Mouse (Mus musculus): ENCODE data around the gene Adgrg2. TPM values are rescaled to one million over a fixed set of nuclear protein-coding genes. Genes with fewer than 3 reads are reported as not detected.
A peak's percentile ranks its signal among the peaks of the same experiment; 100 is the strongest.

Adgrg2 gene
- not detected for polyA plus RNA-seq (2017; shearing (Covaris generic))

DNA sequence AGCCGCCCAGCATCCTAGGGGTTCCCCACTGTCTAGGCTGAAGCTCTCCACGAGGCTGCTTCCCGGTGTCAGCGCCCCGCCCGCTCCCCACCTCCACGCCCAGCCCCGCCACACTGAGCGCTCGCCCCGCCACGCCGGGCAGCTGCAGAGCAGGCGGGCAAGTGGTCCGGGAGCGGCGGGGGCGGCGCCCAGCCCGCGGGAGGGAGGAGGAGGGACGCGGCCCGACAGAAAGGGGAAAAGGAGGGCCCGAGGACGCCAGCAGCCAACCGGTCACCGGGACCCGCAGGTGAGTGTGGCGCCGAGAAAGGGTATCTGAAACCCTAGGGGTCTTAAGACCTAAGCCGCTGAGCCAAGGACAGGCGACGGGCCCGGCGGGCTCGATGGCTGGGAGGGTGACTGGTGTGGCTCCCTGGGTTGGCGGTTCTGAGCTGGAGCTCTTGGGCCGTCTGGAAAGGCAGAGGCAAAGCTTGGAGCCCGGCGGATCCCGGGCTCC, at the start of gene Adgrg2:
Gene Adgrg2, plus strand, starts transcription at position 227 of the 493 bp plus-strand sequence.
- no peak for ATAC-seq

DNA sequence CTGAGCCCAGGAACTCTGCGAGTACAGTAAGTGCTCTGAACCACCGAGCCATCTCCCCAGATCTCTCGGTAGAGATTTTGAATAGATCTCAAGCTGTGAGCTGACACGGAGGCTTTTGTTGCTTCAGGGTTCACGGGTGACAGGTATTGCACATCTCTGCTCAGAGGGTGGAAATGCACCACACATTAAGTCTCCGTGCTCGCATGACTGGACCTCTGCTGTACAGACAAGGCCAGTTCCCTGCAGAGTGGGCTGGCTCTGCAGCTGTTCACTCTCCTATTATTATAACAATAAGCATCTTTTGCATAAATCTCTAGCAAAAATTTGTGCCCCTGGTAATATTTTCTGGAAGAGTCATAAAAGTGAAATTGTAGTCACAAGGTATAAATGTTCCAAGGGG, 39.5 kb upstream of the Adgrg2 start:
- ATAC-seq = no peak

DNA sequence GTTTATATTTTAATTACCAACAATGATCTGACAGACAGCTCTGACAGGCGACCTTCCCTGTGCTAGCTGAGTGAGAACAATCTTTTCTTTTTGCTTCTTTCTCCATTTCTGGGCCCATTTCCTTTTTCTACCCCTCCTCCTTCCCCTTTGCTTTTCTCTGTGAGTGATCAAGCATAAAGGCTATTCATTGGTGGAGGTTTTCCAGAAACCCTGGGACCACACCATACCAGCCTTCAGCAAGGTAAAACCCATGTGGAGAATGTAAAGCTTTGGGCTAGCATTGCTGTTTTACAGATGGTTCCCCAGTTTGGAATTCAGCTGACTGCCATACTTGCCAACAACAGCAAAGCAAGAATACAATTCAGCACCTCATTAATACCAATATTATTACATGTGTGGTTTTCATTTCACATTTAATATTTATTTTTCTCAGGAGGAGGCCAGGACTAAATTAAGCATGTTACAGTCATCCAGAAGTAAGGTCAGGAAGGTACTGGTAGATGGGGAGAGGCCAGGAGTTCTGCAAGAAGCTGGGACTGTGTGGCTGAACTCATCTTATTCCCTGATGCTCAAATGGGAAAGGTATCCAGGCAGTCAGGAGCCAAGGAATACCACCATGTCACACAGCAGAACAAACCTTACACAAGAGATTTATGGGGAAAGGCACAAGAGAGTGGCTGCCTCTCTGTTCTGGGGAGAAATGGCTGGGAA, 38.4 kb upstream of the Adgrg2 start:
- no peak for ATAC-seq

DNA sequence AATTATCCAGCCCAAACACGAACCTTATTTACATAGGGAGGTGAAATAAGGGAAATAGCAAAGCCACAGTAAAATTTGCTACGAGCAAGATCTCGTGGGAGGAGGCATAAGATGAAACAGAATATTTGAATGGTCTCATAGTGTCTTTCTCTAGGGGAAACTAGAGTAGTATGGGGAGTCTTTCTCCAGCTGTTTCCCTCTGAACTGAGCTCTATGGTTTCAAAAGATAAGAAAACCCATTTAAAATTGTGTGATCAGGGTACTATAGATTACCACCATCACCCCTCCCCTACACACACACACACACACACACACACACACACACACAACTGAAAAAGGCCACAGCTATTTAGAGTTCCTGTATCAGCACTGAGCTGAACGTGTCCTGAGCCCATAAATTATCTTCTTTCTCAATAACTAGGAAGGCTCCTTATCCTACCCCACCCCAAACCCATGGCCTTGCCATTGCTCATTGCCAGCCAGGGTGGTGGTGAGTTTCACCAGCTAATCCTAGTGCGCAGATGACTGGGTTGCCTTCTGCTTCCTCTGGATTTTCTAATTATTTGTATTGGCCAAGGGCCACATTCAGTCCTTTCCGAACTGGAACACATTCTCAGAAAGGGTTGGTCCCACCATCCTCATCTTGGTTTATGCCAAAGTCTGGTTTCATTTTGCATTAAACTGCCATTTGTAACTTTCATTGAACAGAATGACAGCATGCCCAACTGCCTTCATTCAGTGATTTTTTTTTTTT, 5.6 kb upstream of the Adgrg2 start:
- ATAC-seq = no peak

DNA sequence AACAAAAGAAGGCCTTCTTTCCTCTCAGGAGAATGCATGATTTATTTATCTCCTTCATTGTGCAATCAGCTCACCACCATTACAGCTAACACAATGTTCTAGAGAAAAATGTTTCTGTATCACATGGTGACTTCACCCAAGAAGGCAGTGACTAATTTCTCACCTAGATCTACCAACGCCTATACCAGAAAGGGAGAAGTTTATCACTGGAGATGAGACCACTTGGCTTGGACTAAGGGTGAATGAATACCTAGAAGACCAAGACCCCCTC, 5.1 kb upstream of the Adgrg2 start:
- ATAC-seq = no peak

DNA sequence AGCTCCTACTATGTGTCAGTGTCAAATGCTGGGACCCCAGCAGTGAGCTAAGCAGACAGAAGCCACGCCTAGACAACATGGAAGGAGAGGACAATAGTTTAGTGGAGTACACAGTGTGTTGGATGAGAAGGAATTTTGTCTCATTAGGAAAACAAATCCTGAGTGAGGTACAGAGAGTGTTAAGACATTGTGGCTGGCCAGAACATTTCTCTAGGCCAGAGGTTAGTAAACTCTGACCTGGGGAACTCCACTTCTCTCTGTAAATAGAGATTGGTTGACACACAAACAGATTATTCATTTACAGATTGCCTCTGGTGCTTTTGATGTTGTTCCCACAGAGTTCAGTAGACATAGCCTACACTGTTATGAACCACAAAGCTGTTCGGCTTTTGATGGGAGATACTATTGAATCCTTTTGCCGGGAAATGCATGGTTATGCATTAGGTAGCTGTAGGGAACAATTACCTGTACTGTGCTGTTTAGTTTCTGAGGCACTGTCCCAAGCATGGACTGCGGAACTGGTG, 22.5 kb downstream of the Adgrg2 start:
- no peak for ATAC-seq

DNA sequence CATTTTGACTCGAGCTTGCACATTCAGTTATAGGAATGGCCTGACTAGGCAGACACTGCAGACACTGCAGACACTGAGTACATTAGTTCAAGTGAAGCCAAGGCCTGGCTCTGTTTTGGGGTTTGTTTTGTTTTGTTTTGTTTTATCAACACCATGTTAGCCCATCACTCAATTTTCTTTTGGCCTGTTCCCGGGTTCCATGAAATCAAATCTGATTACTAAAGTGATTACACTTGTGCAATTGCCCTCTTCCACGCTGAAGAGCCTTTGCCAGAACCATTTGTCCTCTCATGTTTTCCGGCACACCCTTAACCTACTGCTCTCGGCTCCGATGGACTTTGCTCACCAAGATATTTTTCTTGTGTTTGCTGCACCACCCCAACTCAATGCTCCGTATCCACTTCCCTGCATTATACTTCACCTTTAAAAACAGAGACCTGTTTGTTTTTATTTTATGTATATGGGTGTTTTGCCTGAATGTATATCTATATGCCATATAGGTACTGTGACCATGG, 23.4 kb downstream of the Adgrg2 start:
- no peak for ATAC-seq

DNA sequence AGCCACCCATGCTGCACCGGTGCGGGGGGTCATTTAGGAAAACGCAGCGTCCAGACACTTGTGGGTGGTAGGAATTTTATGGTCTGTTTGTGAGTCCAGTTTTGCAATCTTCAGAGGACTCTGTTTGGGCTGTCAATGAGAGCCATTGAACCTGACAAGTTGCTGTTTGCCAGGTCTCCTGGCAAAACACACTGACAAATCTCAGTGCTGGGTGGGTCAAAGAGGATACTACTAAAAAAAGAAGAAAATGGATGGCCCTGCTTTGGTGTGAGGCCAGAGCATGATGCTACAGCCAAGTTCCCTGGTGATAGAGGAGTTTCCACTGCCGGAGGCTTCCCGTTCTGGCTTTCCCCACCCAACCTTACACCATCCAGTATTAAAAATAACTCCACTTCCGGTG, 27.9 kb downstream of the Adgrg2 start:
- ATAC-seq = no peak

DNA sequence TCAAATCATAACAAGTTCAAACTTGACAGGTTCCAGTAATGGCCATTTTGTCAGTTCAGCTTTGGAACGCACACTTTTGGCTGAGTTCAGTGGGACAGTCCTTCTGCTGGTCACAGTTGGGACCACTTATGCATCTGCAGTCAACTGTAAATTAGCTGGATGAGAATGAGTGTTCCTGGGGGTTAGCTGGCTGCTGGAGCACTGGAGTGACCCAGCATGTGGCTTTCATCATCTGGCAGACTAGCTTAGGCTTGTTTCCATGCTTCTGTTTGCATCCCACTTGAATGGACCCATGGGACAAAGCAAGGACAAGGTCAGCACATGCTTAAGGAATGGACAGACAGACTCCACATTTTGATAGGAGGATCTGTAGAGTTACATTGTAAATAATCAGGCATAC, 33.2 kb downstream of the Adgrg2 start:
- ATAC-seq = no peak

DNA sequence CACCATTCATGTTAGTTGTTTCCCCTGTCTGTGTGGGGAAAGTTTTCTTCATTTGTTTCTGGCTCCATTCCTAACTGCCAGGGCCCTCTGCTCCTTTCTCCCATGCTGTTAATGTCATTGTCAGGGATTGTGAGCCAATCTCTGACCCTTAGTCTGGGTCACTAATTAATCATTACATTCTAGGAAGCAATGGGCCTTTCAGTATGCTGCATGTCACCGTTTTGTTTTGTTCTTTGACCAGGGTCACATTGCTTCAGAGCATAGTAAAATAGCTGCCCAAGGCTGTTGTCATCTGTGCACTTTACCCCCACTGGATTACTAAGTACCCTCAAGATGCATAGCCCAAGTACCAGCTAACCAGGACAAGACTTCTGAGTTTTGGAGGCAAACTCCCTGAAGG, 36.0 kb downstream of the Adgrg2 start:
- ATAC-seq = no peak

DNA sequence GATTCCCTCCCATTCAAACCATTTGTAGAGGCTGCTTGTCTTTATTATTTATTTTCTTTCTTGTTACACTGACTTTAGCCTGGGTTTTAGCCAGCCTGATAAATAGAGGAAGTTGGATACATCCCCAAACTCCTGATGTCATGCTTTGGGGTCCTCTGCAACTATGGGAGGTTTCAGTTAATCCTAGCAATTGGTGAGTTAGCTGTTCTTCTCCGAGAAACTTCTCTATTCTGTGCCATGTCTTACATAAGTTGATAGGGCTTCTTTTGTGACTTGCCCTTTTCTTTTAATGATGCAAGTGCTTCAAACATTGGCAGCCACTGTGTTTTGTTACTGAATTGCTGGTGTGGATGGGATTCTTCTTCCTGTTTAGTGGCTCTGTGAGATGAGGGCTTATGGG, 36.4 kb downstream of the Adgrg2 start:
- no peak for ATAC-seq

DNA sequence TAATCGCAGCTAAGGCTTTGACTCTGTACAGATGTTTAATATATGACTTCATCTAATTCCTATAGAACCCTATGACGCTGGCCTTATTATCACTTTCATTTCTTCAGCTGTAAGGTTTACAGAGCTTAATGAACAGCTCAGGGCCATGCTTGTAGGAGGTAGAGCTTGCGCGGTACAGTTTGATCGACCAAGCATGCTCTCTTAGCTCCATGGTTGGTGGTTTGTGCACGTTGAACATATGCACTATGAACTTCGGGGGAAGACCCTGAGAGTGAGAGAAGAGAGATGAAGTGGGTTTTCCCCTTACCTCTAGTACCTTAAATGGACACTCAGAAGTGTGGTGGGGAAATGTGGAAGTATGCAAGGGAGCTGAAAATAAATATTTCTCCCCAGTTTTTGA, 41.7 kb downstream of the Adgrg2 start:
- ATAC-seq = no peak

DNA sequence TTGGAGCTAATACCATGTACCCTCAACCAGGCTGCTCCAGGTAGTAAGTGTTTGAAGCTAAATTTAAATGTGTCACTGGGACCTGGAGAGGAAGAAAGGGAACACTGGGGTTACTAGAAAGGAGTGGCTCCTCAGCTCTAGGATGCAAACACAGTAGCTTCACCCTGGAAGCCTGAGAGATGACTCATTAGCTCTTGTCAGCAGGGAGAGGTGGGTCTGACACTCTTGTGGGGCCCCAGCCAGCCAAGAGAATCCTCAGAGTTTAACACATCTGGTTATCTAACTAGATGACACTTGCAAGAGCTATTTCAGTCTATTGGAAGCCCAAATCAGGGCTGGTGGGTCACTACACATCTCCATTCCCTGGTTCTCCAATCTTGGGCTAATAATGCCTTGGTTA, 50.8 kb downstream of the Adgrg2 start:
- ATAC-seq = no peak

DNA sequence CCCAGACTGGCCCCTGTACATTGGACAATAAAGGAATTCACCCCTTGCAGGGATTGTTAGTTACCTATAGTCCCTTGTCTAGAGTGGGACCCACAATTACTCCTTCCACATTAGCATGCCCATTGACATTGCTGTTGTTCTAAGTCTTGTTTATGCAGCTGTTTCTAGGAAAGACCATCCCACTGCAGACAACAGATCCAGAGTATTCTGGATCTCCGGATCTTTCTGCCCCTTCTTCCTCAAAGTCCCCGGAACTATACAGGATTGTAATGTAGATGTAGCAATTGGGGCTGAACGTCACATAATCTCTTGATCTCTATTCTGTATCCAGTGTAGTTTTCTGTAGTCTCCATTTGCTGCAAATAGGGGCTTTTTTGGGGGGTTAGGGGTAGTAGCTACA, 57.9 kb downstream of the Adgrg2 start:
- no peak for ATAC-seq

DNA sequence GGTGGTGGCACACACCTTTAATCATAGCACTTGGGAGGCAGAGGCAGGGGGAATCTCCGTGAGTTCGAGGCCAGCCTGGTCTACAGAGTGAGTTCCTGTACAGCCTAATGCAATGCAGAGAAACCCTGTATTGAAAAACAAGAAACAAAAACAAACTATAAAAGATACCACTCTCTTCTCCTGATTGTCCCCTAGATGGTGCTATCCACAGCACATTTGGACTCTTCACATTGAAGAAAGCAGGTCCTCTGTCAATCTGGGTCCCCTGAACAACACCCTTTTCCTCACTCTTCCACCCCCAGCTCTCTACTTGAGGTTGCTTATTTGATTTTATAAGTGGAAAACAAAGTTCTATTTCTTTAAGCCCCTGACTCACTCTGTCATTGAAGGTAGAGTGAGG, 58.9 kb downstream of the Adgrg2 start:
- no peak for ATAC-seq

DNA sequence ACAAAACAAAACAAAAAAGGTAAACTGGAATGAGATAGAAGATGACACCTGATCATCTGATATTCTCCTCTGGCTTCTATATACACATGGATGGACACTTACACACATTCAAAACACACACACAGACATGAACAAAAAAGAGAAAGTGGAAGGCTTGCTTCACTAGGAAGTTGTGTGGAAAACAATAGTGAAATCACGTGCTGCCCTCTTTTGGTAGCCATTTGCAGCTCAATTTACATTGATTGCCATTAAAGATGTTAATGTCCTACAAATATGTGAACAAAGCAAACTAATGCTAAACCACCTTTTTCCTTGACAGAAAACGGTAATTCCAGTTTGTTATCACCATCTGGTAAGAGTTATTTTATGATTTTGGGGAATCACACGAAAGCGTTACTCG, 65.2 kb downstream of the Adgrg2 start:
- no peak for ATAC-seq

DNA sequence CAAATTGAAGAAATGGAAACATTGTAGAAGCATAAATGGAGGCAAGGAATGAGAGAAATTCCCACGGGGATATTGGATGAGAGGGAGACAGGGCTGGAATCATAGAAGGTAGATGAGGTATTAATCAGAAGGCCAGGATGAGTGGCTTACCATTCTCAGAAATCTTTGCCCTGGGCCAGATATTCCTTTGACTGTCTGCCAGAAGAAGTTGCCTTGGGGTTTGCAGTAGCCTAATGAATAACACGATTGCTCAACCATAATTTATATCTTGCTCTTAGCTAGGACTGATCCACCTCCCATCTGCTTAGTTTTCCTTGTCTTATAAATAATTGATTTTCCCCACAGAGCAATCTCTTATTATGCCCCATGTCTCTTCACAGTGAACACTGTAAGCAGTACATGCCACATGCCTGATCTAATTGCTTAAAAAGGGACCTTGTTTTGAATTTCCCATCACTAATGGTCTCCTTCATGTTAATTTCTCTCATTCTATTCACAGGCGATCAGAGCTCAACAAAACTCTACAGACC, 80.8 kb downstream of the Adgrg2 start:
- ATAC-seq = no peak

DNA sequence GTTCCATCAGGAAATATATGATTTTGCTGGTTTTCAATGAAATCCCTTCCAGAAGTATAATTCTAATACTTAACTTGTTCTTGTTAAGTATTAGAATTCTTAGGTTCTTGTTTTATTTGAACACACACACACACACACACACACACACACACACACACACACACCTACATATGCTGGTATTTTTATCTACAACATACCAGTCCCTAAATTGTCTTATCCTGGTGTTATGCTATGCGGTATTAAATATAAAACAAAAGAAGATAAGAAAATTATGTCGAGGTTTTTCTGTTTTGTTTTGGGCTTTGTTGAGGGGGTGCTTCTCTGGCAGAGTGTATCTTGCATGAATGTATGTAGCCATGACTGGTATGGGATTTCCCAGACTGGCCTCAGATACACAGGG, 99.3 kb downstream of the Adgrg2 start:
- no peak for ATAC-seq

DNA sequence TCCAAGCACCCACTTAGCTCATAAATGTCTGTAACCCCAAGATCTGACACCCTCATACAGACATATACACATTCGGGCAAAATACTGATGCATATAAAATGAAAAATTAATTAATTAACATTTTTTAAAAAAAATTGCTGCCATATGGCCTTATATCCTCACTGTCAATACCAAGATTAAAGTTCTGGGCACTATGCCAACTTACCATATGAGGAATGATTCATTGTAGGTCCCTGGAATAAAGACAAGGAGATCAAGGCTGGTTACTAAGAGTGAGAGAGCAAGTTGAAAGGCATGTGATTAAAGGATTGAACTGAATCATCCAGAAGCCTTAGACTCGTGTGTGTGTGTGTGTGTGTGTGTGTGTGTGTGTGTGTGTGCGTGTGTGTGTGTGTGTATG, 103.8 kb downstream of the Adgrg2 start:
- ATAC-seq = no peak

DNA sequence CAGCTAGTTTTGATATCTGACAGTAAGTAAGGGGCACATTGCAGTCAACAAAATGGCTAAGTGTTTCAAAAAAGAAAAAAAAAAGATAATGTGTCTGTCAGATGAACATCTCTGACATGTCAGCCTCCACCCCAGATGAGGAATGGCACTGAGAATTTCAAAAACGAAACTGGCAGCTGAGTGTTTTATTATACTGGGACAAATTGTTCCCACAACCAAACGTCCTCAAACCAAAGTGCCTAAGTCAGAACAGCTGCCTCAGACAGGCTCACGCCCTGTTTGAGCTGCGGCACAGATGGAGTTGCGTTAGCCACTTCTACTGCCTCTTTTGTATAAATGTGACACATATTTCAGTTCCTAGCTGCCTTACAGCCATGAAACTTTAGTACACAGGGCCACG, 104.4 kb downstream of the Adgrg2 start:
- ATAC-seq = no peak

DNA sequence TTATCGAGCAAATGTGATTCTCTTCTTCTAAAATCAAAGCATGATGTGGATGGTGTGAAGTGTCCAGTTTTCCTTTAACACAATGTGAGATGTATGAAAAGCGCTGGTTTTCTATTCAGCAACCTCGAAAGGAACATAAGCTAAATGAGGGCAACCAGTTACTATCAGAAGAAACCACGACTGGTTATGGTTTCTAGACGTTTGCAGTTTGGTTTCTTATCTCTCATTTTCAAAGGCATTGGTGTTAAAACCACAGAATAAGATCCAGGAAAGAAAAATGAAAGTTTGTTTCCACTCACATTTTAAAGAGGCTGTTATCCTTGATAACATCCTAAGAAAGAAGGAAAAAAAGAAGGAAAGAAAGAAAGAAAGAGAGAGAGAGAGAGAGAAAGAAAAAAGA, 106.0 kb downstream of the Adgrg2 start:
- ATAC-seq = no peak

DNA sequence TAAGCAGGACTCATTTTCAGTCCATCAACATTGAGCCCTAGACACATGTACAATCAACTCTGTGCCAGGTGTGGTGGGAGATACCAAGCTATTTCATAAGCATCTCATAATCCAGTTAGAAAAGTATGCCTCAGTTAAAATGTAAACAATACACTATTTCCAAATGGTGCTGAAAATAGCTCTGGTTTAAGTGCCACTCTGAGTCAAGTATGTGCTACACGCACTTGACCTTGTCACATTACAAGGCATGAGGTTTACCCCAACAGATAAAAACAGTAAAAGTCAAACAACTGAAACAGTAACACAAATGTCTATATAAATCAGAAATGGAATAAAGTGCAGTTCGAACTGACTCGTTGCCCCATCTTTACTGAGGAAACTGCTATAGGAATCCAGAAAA, 110.6 kb downstream of the Adgrg2 start:
- ATAC-seq = no peak

DNA sequence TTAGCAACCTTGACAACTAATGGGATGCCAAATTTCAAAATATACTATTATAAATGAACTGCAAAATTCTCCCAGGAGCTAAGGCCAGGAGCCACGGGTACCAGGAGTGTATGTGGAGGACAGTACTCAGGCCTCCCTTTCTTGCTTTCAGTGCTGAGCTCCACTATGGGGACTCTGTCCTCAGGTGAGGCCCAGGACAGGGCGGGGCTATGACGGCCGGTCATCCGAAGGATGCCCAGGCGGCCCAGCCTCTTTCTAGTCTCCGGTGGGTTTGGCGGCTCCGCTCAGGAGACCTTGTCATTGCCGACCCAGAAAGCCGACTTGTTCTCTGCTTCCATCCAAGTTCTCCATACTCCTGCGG, 111.2 kb downstream of the Adgrg2 start:
- peak; percentile 32 for ATAC-seq

Data from CD4-positive, CD25-positive, alpha-beta regulatory T cell, adult 4 months (primary cell).